Mouse (Mus musculus): Measurements from ENCODE around the gene Ebi3.
"Not testable (repeated sequence)": the region's sequence is repeated elsewhere in the genome, so short reads cannot be mapped to it uniquely, and the experiment has no call there.

Ebi3 gene

GRCm38 (mm10) chr17:55952447-55953027 lies at the start of gene Ebi3:
Ebi3 (plus strand) TSS chr17:55952640.
- no peak for DNase-seq (ENCODE audit: low spot score in 2 of 2)

DNA sequence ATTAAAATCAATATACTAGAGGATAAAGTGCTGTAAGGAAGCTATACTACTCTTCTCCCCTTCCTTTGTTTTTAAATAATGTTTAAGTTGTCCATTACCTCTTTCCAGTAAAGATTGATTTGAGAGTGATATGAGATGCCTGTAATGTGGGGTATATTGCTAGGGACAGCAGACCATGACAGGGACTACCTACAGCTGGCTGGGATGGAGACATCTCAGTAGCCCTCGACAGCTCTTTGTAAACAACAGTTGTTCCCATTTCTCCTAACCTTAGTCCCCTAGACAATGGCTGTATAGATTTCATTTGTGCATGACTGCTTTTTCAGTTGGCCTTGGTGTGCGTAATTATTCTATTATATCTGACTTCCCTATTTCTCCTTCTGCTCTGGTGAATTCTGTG lies 49.4 kb upstream of the Ebi3 start:
- DNase-seq (ENCODE audit: low spot score in 2 of 2): no peak

DNA sequence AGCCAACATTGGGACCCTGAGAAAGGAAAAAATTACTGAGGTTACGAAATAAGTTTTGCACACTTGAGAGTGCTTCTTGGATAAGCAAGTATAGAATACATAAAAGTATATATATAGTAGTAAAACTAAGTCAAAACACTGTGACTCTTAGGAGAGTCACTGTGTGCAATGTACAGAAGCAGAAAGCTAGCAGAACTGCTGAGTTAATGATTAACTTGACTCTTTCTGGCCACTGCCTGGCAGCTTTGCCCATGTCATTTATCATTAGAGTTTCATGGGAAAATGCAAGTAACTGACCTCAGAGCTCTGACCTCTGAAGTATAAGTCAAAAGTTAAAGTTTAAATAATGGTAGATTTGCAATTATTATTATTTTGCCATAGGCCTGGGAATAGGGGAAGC lies 48.8 kb upstream of the Ebi3 start:
- no peak for DNase-seq (ENCODE audit: low spot score in 2 of 2)

DNA sequence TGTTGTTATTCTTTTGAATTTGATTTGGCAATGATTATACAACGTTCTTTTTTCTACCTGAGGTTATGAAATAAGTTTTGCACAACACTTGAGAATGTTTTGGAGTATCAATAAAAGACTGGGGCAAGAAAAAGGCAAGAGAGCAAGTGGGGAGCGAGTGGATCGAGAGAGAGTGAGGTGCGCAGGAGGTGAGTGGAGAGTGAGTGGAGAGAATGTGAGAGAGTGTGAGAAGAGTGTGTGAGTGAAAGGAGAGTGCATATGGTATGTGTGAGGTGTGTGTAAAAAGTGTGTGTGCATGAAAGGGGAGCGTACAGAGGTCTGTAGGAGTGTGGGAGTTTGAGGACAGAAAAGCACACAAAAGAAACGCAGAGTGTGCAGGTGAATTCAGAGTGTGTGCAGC lies 48.3 kb upstream of the Ebi3 start:
- no peak for DNase-seq (ENCODE audit: low spot score in 2 of 2)

- DNase-seq (ENCODE audit: low spot score in 2 of 2): no peak
Observed at GRCm38 (mm10) chr17:55906669-55907068, 45.8 kb upstream of the Ebi3 start.

DNA sequence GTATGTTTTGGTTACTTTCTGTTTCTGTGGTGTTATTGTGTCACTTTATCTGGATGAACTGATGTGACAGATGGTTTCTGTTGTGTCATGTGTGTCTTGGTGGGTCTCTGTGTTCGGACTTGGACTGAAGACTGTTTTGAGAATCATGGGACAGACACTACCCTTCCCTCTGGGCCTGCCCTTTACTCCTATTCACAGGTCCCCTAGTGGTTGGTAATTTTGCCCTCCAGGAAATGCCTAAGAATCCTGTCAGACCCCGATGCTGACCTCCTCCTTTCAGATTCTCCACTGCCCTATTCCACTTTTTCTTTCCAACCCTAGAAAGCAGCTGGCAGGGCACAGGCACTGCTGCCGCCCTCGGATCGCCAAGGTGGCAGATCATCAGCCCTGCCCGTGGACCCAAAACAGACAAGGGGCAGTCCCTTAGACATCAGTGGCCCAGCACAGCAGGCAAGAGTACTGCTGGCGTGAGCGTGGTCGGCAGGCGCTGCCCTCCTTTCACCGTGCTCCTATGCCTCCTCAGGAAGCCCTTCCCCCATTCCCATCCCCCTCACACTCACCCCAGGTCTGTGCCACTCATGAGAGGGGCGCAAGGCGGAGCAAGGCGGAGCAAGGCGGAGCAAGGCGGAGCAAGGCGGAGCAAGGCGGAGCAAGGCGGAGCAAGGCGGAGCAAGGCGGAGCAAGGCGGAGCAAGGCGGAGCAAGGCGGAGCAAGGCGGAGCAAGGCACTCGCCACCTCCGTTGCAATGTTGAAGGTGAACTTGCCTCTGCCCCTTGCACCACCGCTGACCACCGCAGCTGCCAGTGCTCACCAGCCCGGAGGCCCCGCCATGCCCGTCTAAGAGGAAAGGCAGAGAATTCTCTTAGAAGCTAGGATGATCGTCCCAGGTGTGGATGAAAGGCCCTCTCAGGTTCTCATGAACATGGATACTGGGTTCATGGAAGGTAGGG lies 20.6 kb upstream of the Ebi3 start:
- DNase-seq (ENCODE audit: low spot score in 2 of 2): peak in 1 of 2 experiments; percentile 52

- no peak for DNase-seq (ENCODE audit: low spot score in 2 of 2)
Observed at GRCm38 (mm10) chr17:55932635-55933034, 19.8 kb upstream of the Ebi3 start.

GRCm38 (mm10) chr17:55933191-55933590 lies 19.2 kb upstream of the Ebi3 start:
- no peak for DNase-seq (ENCODE audit: low spot score in 2 of 2)

DNA sequence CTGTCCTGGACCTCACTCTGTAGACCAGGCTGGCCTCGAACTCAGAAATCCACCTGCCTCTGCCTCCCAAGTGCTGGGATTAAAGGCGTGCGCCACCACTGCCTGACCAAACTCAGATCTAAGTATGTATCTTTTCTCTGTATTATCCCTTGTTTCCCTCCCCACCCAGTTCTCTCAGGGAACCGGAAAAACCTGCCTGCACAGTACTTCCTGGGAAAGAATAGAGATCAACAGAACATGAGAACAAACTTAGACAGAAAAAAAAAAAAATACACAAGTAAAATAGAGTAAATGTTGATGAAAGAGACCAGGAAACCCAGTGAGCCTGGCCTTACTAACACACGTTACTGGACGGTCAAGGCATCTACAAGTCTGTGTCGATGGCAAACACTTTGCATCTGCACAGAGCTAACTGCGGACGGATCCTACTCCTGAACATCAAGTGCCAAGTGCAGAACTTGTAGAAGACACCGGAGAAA lies 8.0 kb upstream of the Ebi3 start:
- DNase-seq (ENCODE audit: low spot score in 2 of 2): not testable (repeated sequence)

GRCm38 (mm10) chr17:55944866-55945682 lies 7.4 kb upstream of the Ebi3 start:
- DNase-seq (ENCODE audit: low spot score in 2 of 2): peak; percentile 86 to 89

- DNase-seq (ENCODE audit: low spot score in 2 of 2): peak in 1 of 2 experiments; percentile 12
Observed at GRCm38 (mm10) chr17:55945696-55946095, 6.7 kb upstream of the Ebi3 start.

- DNase-seq (ENCODE audit: low spot score in 2 of 2): no peak
Observed at GRCm38 (mm10) chr17:55948647-55949046, 3.8 kb upstream of the Ebi3 start.

GRCm38 (mm10) chr17:55949400-55949799 lies 3.0 kb upstream of the Ebi3 start, which contains the start of gene Zfp119b:
Zfp119b (minus strand) TSS chr17:55949500.
- DNase-seq (ENCODE audit: low spot score in 2 of 2): no peak

- no peak for DNase-seq (ENCODE audit: low spot score in 2 of 2)
Observed at GRCm38 (mm10) chr17:55950601-55951000, 1.8 kb upstream of the Ebi3 start.

- no peak for DNase-seq (ENCODE audit: low spot score in 2 of 2)
Observed at GRCm38 (mm10) chr17:55952041-55952440, 399 bp upstream of the Ebi3 start.

- no peak for DNase-seq (ENCODE audit: low spot score in 2 of 2)
Observed at GRCm38 (mm10) chr17:55953751-55954150, 1.3 kb downstream of the Ebi3 start.

GRCm38 (mm10) chr17:55954229-55954628 lies 1.8 kb downstream of the Ebi3 start:
- no peak for DNase-seq (ENCODE audit: low spot score in 2 of 2)

- DNase-seq (ENCODE audit: low spot score in 2 of 2): peak; percentile 64
Observed at GRCm38 (mm10) chr17:55956129-55956528, 3.7 kb downstream of the Ebi3 start.

DNA sequence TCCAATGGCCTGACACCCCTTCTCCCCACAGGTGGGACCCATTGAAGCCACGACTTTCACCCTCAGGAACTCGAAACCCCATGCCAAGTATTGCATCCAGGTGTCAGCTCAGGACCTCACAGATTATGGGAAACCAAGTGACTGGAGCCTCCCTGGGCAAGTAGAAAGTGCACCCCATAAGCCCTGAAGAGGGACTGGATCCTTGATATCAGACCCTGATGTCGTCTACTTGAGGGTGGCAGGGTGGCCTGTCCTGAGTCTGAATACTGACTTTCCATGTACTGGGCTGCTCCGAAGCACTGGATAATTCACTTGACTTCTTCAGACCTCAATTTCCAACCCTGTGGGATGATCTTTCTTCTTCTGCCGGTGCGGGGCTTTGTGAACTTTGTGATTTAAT lies 4.2 kb downstream of the Ebi3 start:
- no peak for DNase-seq (ENCODE audit: low spot score in 2 of 2)

GRCm38 (mm10) chr17:55957168-55957567 lies 4.7 kb downstream of the Ebi3 start:
- peak; percentile 62 to 70 for DNase-seq (ENCODE audit: low spot score in 2 of 2)

- DNase-seq (ENCODE audit: low spot score in 2 of 2): no peak
Observed at GRCm38 (mm10) chr17:55957726-55958583, 5.5 kb downstream of the Ebi3 start.

Data from frontal cortex, postnatal 25 days (tissue).